Mouse (Mus musculus): ENCODE results near the gene Nol8.

DNA sequence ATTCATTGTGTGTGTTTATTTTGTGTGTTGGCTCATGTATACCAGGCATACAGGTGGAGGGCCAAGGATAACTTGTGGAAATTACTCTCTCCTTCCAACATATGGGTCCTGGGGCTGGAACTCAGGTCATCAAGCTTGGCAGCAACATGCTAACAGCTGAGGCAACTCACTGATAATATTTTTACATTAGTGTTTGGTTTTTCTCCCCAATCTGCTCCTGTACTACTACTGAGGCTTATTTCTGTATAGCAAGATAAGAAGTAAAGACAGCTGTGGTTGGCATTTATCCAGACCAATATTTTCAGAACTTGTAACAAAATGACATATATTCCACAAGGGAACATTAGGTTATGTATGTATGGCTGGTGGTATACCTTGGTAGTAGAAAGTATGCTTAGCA is 34.5 kb upstream of the Nol8 start:
- TF ChIP-seq CTCF (IDR thresholded peaks at IDR 0.05; ENCODE audit: extremely low read depth, insufficient read depth, insufficient read length, insufficient replicate concordance) (no peak), POLR2A (IDR thresholded peaks at IDR 0.05; ENCODE audit: low read depth, low read length) (no peak)
